Mouse (Mus musculus) cerebellum, adult 9-10 months (tissue): ENCODE measurements around the gene Fam180a.
A peak's percentile ranks its signal among the peaks of the same experiment; 100 is the strongest.
"Not testable (repeated sequence)": the region's sequence is repeated elsewhere in the genome, so short reads cannot be mapped to it uniquely, and the experiment has no call there.

Experiments
- DNase-seq: peaks from one replicate; pipeline ENCODE4 v3.0.0; 2022

Fam180a gene

GRCm38 (mm10) chr6:35326111-35326515 is at the start of gene Fam180a:
Gene Fam180a, minus strand, starts transcription at chr6:35326141.
- DNase-seq = no peak

- DNase-seq = no peak
Measured at GRCm38 (mm10) chr6:35374052-35374451, 48.1 kb upstream of the Fam180a start.

- no peak for DNase-seq
Measured at GRCm38 (mm10) chr6:35370356-35370755, 44.4 kb upstream of the Fam180a start.

GRCm38 (mm10) chr6:35369578-35370282 is 43.8 kb upstream of the Fam180a start:
- not testable (repeated sequence) for DNase-seq

GRCm38 (mm10) chr6:35362596-35362995 is 36.7 kb upstream of the Fam180a start:
- DNase-seq = no peak

GRCm38 (mm10) chr6:35355320-35355719 is 29.4 kb upstream of the Fam180a start:
- DNase-seq = no peak

- DNase-seq = no peak
Measured at GRCm38 (mm10) chr6:35354622-35354998, 28.7 kb upstream of the Fam180a start.

- no peak for DNase-seq
Measured at GRCm38 (mm10) chr6:35353846-35354621, 28.1 kb upstream of the Fam180a start.

- DNase-seq = no peak
Measured at GRCm38 (mm10) chr6:35353416-35353815, 27.5 kb upstream of the Fam180a start.

- no peak for DNase-seq
Measured at GRCm38 (mm10) chr6:35352867-35353266, 26.9 kb upstream of the Fam180a start.

- DNase-seq = no peak
Measured at GRCm38 (mm10) chr6:35351826-35352225, 25.9 kb upstream of the Fam180a start.

- no peak for DNase-seq
Measured at GRCm38 (mm10) chr6:35349784-35350183, 23.8 kb upstream of the Fam180a start.

GRCm38 (mm10) chr6:35338640-35339039 is 12.7 kb upstream of the Fam180a start:
- DNase-seq = no peak

GRCm38 (mm10) chr6:35337836-35338235 is 11.9 kb upstream of the Fam180a start:
- no peak for DNase-seq

GRCm38 (mm10) chr6:35335452-35335851 is 9.5 kb upstream of the Fam180a start:
- no peak for DNase-seq

- no peak for DNase-seq
Measured at GRCm38 (mm10) chr6:35334278-35334677, 8.3 kb upstream of the Fam180a start.

GRCm38 (mm10) chr6:35333632-35334031 is 7.7 kb upstream of the Fam180a start:
- DNase-seq = no peak

- peak; percentile 18 for DNase-seq
Measured at GRCm38 (mm10) chr6:35330834-35331233, 4.9 kb upstream of the Fam180a start.

- DNase-seq = peak; percentile 23
Measured at GRCm38 (mm10) chr6:35329956-35330355, 4.0 kb upstream of the Fam180a start.

- DNase-seq = no peak
Measured at GRCm38 (mm10) chr6:35324306-35324705, 1.6 kb downstream of the Fam180a start.

GRCm38 (mm10) chr6:35323046-35323445 is 2.9 kb downstream of the Fam180a start:
- no peak for DNase-seq

- DNase-seq = no peak
Measured at GRCm38 (mm10) chr6:35321105-35321504, 4.8 kb downstream of the Fam180a start.

GRCm38 (mm10) chr6:35319850-35320249 is 6.1 kb downstream of the Fam180a start:
- DNase-seq = no peak

- DNase-seq = no peak
Measured at GRCm38 (mm10) chr6:35313520-35313919, 12.4 kb downstream of the Fam180a start.
